Mouse (Mus musculus): ENCODE results near the gene Smg1. TPM values are rescaled to one million over a fixed set of nuclear protein-coding genes. Genes with fewer than 3 reads are reported as not detected.
"Not testable (repeated sequence)": the region's sequence is repeated elsewhere in the genome, so short reads cannot be mapped to it uniquely, and the experiment has no call there.

Gene Smg1
- polyA plus RNA-seq, 1 experiment from 2014 or later, result 17.0 TPM

DNA sequence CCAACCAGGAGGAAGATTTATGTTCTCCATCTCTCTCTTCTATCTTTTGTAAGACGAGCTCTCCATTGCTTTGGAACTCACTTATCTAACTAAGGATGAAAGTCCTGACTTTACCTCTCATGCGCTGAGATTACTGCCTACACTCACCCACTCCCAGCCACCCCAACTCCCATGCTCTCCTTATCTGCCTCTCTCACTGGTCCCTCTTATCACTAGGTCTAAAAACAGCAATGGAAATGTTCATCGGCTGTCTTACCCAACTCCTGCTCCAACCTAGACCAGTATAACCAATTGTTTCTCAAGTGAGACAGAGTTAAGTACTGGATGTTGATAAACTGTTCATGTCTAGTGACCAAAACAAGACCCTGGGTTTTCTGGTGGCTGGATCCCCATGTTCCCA lies 62.3 kb downstream of the Smg1 start:
- Histone ChIP-seq H3K9me3 (no peaks in the 10 kb centered on the region), H3K4me1 (replicated peaks) (no peaks in the 10 kb centered on the region), H3K4me2 (no peak overlapping the region), H3K27me3 (no peaks in the 10 kb centered on the region), H3K36me3 (peaks cover 72% of the 10 kb centered on the region), H3K4me3 (no peak overlapping the region), H3K27ac (replicated peaks) (no peak overlapping the region), H3K9ac (no peak overlapping the region)
- 88% methylated on average over 3 of the region's 3 CpGs for WGBS
- no peak for ATAC-seq (ENCODE audit: low read depth)

DNA sequence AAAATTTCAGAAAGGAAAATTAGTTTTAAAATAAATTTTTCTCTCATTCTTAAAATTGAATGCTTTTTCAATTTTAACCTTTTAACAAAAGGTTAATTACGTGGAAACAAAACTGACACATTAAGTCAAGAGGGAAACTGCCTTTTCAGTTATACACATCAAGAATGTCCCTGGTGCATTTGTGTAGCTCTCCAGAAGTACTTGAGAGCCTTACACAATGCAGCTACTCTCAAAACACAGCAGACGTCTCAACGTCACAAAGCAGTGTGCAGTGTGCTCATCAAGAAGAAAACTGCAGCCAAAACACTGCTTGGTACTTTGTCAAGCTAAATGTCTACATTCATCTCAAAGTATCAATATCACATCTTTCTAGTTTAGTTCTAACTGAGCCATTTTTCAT lies 63.7 kb downstream of the Smg1 start:
- Histone ChIP-seq H3K36me3 (peaks cover 68% of the 10 kb centered on the region), H3K4me1 (replicated peaks) (no peaks in the 10 kb centered on the region), H3K27ac (replicated peaks) (no peak overlapping the region), H3K4me2 (no peak overlapping the region), H3K4me3 (no peak overlapping the region), H3K9me3 (no peaks in the 10 kb centered on the region), H3K9ac (no peak overlapping the region), H3K27me3 (no peaks in the 10 kb centered on the region)
- 81% methylated on average over 3 of the region's 3 CpGs for WGBS
- ATAC-seq (ENCODE audit: low read depth), result no peak

DNA sequence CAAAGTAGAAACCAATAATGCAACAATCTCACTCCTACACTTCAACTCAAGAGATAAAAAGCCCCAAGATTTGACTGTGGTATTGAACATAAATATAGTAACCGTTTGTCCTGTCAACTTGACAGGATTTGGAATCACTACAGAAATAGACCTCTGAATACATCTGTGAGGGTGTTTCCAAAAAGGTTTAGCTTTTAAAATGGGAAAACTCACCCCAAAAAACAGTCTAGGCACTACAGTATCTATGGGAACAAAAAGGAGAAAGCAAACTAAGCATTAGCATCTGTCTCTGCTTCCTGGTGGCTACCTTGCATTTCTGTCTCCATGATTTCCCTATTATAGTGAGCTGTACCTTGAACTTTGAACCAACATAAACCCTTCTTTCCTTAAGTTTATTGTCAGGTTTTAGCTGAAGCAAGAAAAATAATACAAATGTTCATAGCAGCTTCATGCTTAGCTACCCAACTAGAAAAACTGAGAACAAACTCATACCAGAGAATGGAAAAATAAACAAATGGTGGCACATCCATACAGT lies 67.6 kb downstream of the Smg1 start:
- Histone ChIP-seq H3K4me2 (no peak overlapping the region), H3K9ac (no peak overlapping the region), H3K27ac (replicated peaks) (no peak overlapping the region), H3K9me3 (no peaks in the 10 kb centered on the region), H3K4me3 (no peak overlapping the region), H3K27me3 (no peaks in the 10 kb centered on the region), H3K4me1 (replicated peaks) (no peaks in the 10 kb centered on the region), H3K36me3 (peaks cover 60% of the 10 kb centered on the region)
- WGBS, result 88% methylated on average over 1 of the region's 1 CpGs
- ATAC-seq (ENCODE audit: low read depth), result no peak

DNA sequence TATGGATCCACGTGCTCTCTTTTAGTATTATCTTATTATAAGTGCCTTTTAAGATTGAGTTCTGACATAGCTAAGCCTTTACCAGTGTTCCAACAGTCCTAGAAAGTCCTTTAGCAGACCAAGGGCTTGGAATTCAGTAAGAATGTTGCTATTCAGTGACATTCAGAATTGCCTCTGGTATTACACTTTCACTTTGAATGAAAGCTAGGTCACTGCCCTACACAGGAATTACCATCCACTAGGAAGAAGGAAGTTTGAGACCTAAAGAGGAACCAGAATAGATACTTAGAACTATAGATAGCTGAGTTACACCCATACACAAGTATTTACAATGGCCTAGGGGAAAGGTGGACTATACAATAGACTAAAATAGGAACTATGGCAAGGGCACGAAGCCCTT lies 73.3 kb downstream of the Smg1 start:
- WGBS, result 86% methylated on average over 2 of the region's 2 CpGs
- H3K9me3 ChIP-seq; H3K27me3 ChIP-seq; H3K9ac ChIP-seq; ATAC-seq (ENCODE audit: low read depth); H3K4me2 ChIP-seq; H3K4me3 ChIP-seq; H3K4me1 ChIP-seq (replicated peaks); H3K27ac ChIP-seq (replicated peaks): not testable (repeated sequence)
- H3K36me3 ChIP-seq, result peaks cover 78% of the 10 kb centered on the region

DNA sequence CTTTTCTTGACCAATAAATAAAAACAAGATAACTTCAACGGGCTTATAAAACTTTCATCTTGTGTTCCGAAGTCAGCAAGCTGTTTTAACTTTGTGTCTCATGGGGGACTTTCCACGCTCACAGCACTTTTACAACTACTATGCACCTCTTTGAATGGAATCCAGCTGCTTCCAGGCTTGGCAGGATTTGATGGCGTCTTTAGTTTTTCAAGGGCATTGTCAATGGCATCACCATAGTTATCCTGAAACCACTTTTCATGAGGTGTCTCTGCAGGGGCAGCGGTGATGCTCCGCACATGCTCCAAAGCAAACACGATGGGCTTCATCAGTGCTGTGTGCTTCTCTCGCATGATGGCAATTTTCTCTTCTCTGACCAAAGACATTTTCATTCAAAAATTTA lies 80.5 kb downstream of the Smg1 start:
- Histone ChIP-seq H3K36me3 (peaks cover 58% of the 10 kb centered on the region), H3K4me2 (no peak overlapping the region), H3K9me3 (no peaks in the 10 kb centered on the region), H3K9ac (no peak overlapping the region), H3K4me1 (replicated peaks) (no peaks in the 10 kb centered on the region), H3K27me3 (no peaks in the 10 kb centered on the region), H3K27ac (replicated peaks) (no peak overlapping the region), H3K4me3 (no peak overlapping the region)
- no peak for ATAC-seq (ENCODE audit: low read depth)
- WGBS, result 80% methylated on average over 8 of the region's 8 CpGs

DNA sequence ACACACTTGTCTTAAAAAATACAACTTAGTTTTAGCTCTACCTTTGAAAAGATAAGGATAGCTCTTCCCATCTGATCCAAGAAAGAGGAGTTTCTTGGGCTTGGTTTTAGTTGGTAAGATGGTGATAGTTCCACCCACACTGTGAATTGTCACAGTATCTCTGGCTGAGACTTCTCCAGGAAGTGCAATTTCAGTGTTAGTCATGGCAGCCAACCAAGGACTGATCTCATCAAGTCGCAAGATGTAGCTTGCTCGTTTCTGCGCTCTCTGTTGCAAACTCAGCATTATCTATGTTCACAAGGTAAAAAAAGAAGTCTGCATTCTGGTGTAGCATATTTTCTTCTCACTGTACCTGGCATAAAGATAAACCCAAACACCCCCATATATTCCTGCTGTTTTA lies 83.3 kb downstream of the Smg1 start:
- Histone ChIP-seq H3K27ac (replicated peaks) (no peak overlapping the region), H3K36me3 (peaks cover 58% of the 10 kb centered on the region), H3K4me3 (no peak overlapping the region), H3K9me3 (no peaks in the 10 kb centered on the region), H3K4me2 (no peak overlapping the region), H3K9ac (no peak overlapping the region), H3K27me3 (no peaks in the 10 kb centered on the region), H3K4me1 (replicated peaks) (no peaks in the 10 kb centered on the region)
- no peak for ATAC-seq (ENCODE audit: low read depth)
- WGBS, result 94% methylated on average over 3 of the region's 3 CpGs

DNA sequence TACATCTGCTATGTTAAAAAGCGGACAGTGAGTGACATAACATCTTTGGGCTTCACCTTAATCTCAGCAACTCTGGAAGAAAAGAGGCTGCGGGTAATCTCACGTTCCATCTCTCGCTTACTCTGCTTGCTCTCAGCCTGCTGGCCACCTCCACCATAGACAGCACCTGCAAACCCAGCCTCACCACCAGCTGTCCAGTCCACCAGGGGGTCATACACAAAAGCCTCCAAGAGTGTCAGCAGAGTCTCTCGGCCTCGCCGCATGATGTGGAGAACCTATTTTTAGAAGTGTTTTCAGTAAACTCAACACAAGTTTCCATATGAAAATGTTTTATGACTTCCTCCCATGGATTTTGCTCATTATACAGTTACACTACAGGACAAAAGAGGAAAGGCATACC lies 87.0 kb downstream of the Smg1 start:
- H3K4me3 ChIP-seq, result no peak overlapping the region
- no peak overlapping the region for H3K9ac ChIP-seq
- no peak overlapping the region for H3K4me2 ChIP-seq
- H3K27me3 ChIP-seq, result no peaks in the 10 kb centered on the region
- peaks cover 82% of the 10 kb centered on the region for H3K36me3 ChIP-seq
- ATAC-seq (ENCODE audit: low read depth), result no peak
- H3K4me1 ChIP-seq (replicated peaks), result no peaks in the 10 kb centered on the region
- 92% methylated on average over 7 of the region's 7 CpGs for WGBS
- H3K9me3 ChIP-seq, result no peaks in the 10 kb centered on the region
- no peak overlapping the region for H3K27ac ChIP-seq (replicated peaks)

DNA sequence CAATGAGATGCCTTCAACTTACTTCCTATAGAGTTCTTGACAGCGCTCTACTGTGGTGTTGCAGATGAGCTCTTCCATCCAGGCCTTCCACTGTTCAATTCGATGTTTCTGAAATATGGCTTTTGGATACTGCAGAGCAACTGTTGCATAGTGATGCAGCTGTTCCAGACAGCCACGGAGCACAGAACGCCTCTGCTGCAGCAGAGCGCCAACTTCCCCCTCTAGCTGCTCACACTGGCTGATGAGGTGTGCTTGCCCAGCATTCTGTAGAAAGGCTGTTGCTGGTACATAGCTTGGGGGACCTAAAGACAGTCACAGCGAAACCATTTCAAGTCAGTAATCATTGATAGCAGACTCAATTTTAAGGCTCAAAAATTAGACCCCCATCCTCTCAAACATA lies 89.3 kb downstream of the Smg1 start:
- no peak overlapping the region for H3K27ac ChIP-seq (replicated peaks)
- peaks cover 80% of the 10 kb centered on the region for H3K36me3 ChIP-seq
- no peaks in the 10 kb centered on the region for H3K9me3 ChIP-seq
- no peak overlapping the region for H3K9ac ChIP-seq
- ATAC-seq (ENCODE audit: low read depth), result no peak
- no peaks in the 10 kb centered on the region for H3K27me3 ChIP-seq
- no peak overlapping the region for H3K4me2 ChIP-seq
- no peaks in the 10 kb centered on the region for H3K4me1 ChIP-seq (replicated peaks)
- H3K4me3 ChIP-seq, result no peak overlapping the region
- 94% methylated on average over 6 of the region's 6 CpGs for WGBS

DNA sequence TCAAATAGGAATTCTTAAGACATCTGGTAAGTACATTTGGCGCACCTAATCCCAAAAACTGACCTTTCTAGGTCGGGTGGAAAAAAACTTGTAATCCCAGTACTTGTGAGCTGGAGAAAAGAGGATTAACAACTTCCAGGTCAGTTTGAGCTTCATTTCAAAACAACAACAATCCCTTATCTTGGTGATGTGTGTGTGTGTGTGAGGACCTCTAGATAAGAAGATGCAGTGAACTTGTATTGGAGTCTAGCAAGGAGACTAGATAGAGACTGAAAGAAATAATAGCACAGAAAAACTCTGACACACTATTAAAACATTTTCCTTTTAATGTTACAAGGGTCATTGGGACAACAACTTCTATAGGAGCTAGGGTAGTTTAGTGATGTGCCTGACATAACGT lies 99.9 kb downstream of the Smg1 start:
- no peaks in the 10 kb centered on the region for H3K9me3 ChIP-seq
- H3K4me2 ChIP-seq, result no peak overlapping the region
- no peak overlapping the region for H3K9ac ChIP-seq
- peaks cover 82% of the 10 kb centered on the region for H3K36me3 ChIP-seq
- 91% methylated on average over 3 of the region's 3 CpGs for WGBS
- no peak overlapping the region for H3K4me3 ChIP-seq
- H3K27me3 ChIP-seq, result no peaks in the 10 kb centered on the region
- no peak for ATAC-seq (ENCODE audit: low read depth)
- no peak overlapping the region for H3K27ac ChIP-seq (replicated peaks)
- H3K4me1 ChIP-seq (replicated peaks), result no peaks in the 10 kb centered on the region

DNA sequence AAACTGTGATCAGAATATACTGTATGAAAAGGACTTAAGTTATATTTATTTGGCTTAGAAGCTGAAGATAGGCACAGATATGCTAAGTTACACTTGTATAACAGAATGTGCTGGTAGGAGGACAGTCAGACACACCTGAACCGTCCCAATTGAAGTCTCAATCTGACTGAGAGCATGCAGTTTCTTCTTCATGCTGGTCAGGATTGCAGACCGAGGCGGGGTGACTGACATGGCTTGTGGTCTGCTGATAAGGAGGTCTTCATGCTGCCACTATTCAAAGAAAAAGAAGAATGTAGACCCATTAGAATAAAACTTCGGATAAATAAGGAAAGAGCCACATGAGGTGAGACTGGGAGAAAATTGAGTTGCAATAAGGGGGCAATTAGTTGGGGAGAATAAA lies 100.3 kb downstream of the Smg1 start:
- Histone ChIP-seq H3K4me2 (no peak overlapping the region), H3K4me3 (no peak overlapping the region), H3K4me1 (replicated peaks) (no peaks in the 10 kb centered on the region), H3K9me3 (no peaks in the 10 kb centered on the region), H3K36me3 (peaks cover 79% of the 10 kb centered on the region), H3K9ac (no peak overlapping the region), H3K27me3 (no peaks in the 10 kb centered on the region), H3K27ac (replicated peaks) (no peak overlapping the region)
- ATAC-seq (ENCODE audit: low read depth), result no peak
- 94% methylated on average over 4 of the region's 4 CpGs for WGBS

DNA sequence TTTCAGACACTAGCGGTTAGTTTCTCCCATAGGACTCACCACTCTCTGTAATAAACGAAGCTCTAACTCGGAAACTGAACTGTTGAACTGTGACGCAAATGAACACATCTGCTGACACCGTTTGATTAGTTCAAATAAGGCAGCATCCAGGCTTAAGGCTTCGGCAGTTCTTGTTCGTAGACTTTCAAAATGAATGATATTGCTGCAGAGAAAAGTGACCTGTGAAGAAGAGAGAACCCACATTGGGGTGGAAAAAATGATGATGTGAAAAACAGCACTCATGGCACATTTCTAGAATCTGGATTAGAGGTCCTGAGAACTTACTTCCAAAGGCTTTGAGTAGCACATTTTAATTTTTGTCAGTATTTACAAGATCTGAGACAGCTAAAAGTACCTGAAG lies 102.2 kb downstream of the Smg1 start:
- 81% methylated on average over 7 of the region's 7 CpGs for WGBS

DNA sequence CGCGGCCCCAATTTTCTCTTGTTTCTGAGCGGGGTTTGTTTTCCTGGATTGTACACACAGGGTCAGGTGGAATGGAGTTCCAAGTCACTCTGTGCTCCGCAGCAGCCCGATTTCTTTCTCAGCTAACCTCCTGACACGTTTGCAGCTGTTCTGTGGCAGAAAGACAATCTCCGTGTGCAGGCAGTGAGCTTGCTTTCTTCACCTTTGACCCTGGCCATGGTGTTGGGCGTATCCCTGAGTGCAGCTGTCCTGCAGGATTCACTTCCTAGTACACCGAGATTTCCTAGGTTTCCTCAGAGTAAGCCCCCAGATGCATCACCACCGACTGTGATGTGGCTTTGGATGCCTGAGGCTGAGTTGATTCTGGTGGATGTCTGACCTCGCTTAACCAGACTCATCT lies 108.3 kb downstream of the Smg1 start:
- ATAC-seq (ENCODE audit: low read depth), result no peak
- Histone ChIP-seq H3K27ac (replicated peaks) (no peak overlapping the region), H3K9me3 (no peaks in the 10 kb centered on the region), H3K4me3 (no peak overlapping the region), H3K36me3 (peaks cover 49% of the 10 kb centered on the region), H3K27me3 (no peaks in the 10 kb centered on the region), H3K4me1 (replicated peaks) (peaks cover 2% of the 10 kb centered on the region), H3K9ac (no peak overlapping the region), H3K4me2 (no peak overlapping the region)
- 83% methylated on average over 11 of the region's 11 CpGs for WGBS

More for the DNA sequence above, 102.2 kb downstream of the Smg1 start:
- H3K4me3 ChIP-seq, result no peak overlapping the region
- no peak overlapping the region for H3K9ac ChIP-seq
- no peak for ATAC-seq (ENCODE audit: low read depth)
- no peaks in the 10 kb centered on the region for H3K9me3 ChIP-seq
- no peak overlapping the region for H3K4me2 ChIP-seq
- no peak overlapping the region for H3K27ac ChIP-seq (replicated peaks)
- H3K27me3 ChIP-seq, result no peaks in the 10 kb centered on the region
- no peaks in the 10 kb centered on the region for H3K4me1 ChIP-seq (replicated peaks)
- H3K36me3 ChIP-seq, result peaks cover 81% of the 10 kb centered on the region

DNA sequence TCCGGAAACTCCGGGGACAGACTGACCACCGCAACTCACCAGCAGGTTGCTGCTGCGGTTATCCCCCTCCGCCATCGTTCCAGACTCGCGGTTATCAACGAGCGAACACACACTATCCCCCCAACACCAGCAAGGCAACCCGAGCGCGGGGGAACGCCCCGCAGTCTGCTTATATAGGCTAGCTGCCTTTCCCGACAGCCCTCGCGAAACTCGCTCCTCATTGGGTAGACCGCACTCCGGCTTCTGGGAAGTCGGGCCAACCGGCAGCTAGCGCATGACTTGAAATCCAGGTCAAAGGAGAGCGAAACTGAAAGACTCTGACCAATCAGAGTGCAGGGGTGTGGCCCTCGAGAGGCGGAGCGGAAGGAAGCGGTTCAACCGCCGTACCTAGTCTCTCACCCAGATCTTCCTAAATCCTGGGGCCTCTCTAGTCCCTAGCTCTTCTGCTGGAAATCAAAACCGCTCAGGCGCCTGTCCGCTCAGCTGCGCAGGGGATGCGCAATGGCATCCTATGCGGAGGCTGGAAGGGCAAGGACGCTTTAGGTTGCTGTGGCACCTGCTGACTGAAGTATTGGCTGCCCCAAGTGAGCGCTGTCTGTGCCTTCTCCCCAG lies 113.9 kb downstream of the Smg1 start, which contains the start of gene Arl6ip1:
Gene Arl6ip1 (minus strand): TSS at position 233 of the 612 bp plus-strand sequence.
- H3K36me3 ChIP-seq, result peaks cover 12% of the 10 kb centered on the region
- peak; percentile 98 for ATAC-seq (ENCODE audit: low read depth)
- H3K4me1 ChIP-seq (replicated peaks), result peaks cover 33% of the 10 kb centered on the region
- H3K9ac ChIP-seq, result peak within 1 kb of the TSS; percentile 88
- peak within 1 kb of the TSS; percentile 85 for H3K4me2 ChIP-seq
- H3K9me3 ChIP-seq, result no peaks in the 10 kb centered on the region
- H3K27ac ChIP-seq (replicated peaks), result peak within 1 kb of the TSS; percentile 91
- no peaks in the 10 kb centered on the region for H3K27me3 ChIP-seq
- peak within 1 kb of the TSS; percentile 90 for H3K4me3 ChIP-seq
- 1% methylated on average over 39 of the region's 39 CpGs for WGBS
